Mouse (Mus musculus) T-helper 1 cell (primary cell): ENCODE measurements around the gene Med10.

Source experiments
- in situ Hi-C: fragments of 300-600 bp; cut with MboI, MseI; formaldehyde crosslinking; loops from one replicate; pipeline ENCODE4 v1.15.1; 2025; ENCODE audit warnings: high pct_unique_total_duplicates

The Med10 gene

GRCm38 (mm10) chr13:69802095-69802494 is at the start of gene Med10:
Gene Med10 (plus strand): TSS chr13:69802395.
- in situ Hi-C loops = loop anchor here (25.0 kb wide), 1 partner anchor 265 kb away; the partner anchor contains the start of genes Nsun2 and Tent4a

GRCm38 (mm10) chr13:69752875-69753274 is 49.3 kb upstream of the Med10 start:
- in situ Hi-C loops = no loop called here

- in situ Hi-C loops = no loop called here
Observed at GRCm38 (mm10) chr13:69758979-69759378, 43.2 kb upstream of the Med10 start.

- in situ Hi-C loops = no loop called here
Observed at GRCm38 (mm10) chr13:69761393-69761792, 40.8 kb upstream of the Med10 start.

- in situ Hi-C loops = no loop called here
Observed at GRCm38 (mm10) chr13:69764646-69765045, 37.5 kb upstream of the Med10 start.

- in situ Hi-C loops = no loop called here
Observed at GRCm38 (mm10) chr13:69768152-69768551, 34.0 kb upstream of the Med10 start.

- in situ Hi-C loops = no loop called here
Observed at GRCm38 (mm10) chr13:69770538-69771456, 31.4 kb upstream of the Med10 start.

- in situ Hi-C loops = no loop called here
Observed at GRCm38 (mm10) chr13:69772358-69772757, 29.8 kb upstream of the Med10 start.

- in situ Hi-C loops = no loop called here
Observed at GRCm38 (mm10) chr13:69778221-69778620, 24.0 kb upstream of the Med10 start.

GRCm38 (mm10) chr13:69788704-69789103 is 13.5 kb upstream of the Med10 start:
- in situ Hi-C loops = no loop called here

- in situ Hi-C loops = no loop called here
Observed at GRCm38 (mm10) chr13:69791814-69792213, 10.4 kb upstream of the Med10 start.

GRCm38 (mm10) chr13:69792541-69793009 is 9.6 kb upstream of the Med10 start:
- in situ Hi-C loops = no loop called here

- in situ Hi-C loops = no loop called here
Observed at GRCm38 (mm10) chr13:69794808-69795207, 7.4 kb upstream of the Med10 start.

GRCm38 (mm10) chr13:69809681-69810611 is 7.8 kb downstream of the Med10 start:
- in situ Hi-C loops = loop anchor here (25.0 kb wide), 1 partner anchor 273 kb away; the partner anchor contains the start of genes Nsun2 and Tent4a

- in situ Hi-C loops = loop anchor here (25.0 kb wide), 1 partner anchor 274 kb away; the partner anchor contains the start of genes Nsun2 and Tent4a
Observed at GRCm38 (mm10) chr13:69810936-69811680, 8.9 kb downstream of the Med10 start.

- in situ Hi-C loops = loop anchor here (25.0 kb wide), 1 partner anchor 277 kb away; the partner anchor contains the start of genes Nsun2 and Tent4a
Observed at GRCm38 (mm10) chr13:69813870-69814269, 11.7 kb downstream of the Med10 start.

GRCm38 (mm10) chr13:69818306-69818705 is 16.1 kb downstream of the Med10 start:
- in situ Hi-C loops = loop anchor here (5.0 to 25.0 kb wide), 2 partner anchors 281 to 1236 kb away; partner anchors contain the start of genes Fastkd3, Mtrr, Nsun2 and Tent4a

- in situ Hi-C loops = loop anchor here (25.0 kb wide), 1 partner anchor 284 kb away; the partner anchor contains the start of genes Nsun2 and Tent4a
Observed at GRCm38 (mm10) chr13:69821169-69821822, 19.1 kb downstream of the Med10 start.

- in situ Hi-C loops = loop anchor here (25.0 kb wide), 1 partner anchor 287 kb away; the partner anchor contains the start of genes Nsun2 and Tent4a
Observed at GRCm38 (mm10) chr13:69823920-69824637, 21.9 kb downstream of the Med10 start.
